Mouse (Mus musculus): ENCODE data around the gene Rtl10. TPM values are rescaled to one million over a fixed set of nuclear protein-coding genes. Genes with fewer than 3 reads are reported as not detected.
A peak's percentile ranks its signal among the peaks of the same experiment; 100 is the strongest.

The Rtl10 gene
- total RNA-seq, 1 experiment = 6.7 TPM

DNA sequence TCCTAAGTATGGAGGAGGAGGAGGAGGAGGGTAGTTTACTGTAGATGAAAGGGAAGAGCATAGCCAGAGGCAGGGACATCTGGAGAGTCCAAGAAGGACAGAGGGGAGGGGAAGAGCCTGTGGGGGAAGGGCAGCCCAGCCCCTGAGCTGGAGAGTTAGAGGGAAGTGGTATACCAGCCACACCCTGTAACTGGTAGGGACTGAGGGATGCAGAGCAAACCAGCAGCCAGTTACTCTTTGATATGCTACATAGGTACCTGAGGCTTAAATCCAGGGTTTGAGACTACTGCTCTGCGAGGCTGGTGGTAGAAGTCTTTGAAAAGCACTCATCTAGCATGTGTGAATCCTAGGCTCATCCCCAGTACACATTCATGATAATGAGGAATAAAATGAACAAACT is 7.8 kb upstream of the Rtl10 start:
- no peak overlapping the region for H3K4me3 ChIP-seq (ENCODE audit: insufficient read depth in 1 of 2, low read depth in 1 of 2, low read length in 2 of 2, poor library complexity in 1 of 2, severe bottlenecking in 1 of 2)
- no peaks in the 10 kb centered on the region for H3K9me3 ChIP-seq (ENCODE audit: control insufficient read depth, insufficient read depth, low read depth, low read length)
- in situ Hi-C loops (cut with MboI; ENCODE audit: low sequenced_read_pairs in 2 of 2, unreplicated experiment in 2 of 2) = no loop called here
- H3K4me1 ChIP-seq (ENCODE audit: control insufficient read depth in 2 of 2, insufficient read depth in 2 of 2, low read length in 2 of 2, poor library complexity in 1 of 2) = peaks cover 4 to 5% of the 10 kb centered on the region in 2 experiments
- H3K36me3 ChIP-seq (ENCODE audit: control insufficient read depth, insufficient read depth, low read length, poor library complexity, severe bottlenecking) = no peaks in the 10 kb centered on the region
- TF ChIP-seq ZNF384 (IDR thresholded peaks at IDR 0.05; ENCODE audit: low read depth, low read length) = no peak
- TF ChIP-seq HCFC1 (IDR thresholded peaks at IDR 0.05; ENCODE audit: borderline replicate concordance, insufficient read depth, low read length) = no peak
- TF ChIP-seq ZC3H11A (IDR thresholded peaks at IDR 0.05; ENCODE audit: borderline replicate concordance, low read depth, low read length) = no peak
- no peak for TF ChIP-seq CHD2 (IDR thresholded peaks at IDR 0.05; ENCODE audit: low read depth, low read length)
- TF ChIP-seq MAFK (IDR thresholded peaks at IDR 0.05; ENCODE audit: insufficient read depth, low read depth, low read length) = no peak
- no peak for DNase-seq (ENCODE audit: low read depth, low spot score)
- H3K27ac ChIP-seq (ENCODE audit: insufficient read depth, low read depth, low read length, poor library complexity, severe bottlenecking) = no peak overlapping the region
- no peak overlapping the region for H3K9ac ChIP-seq (ENCODE audit: insufficient read depth, low read depth, low read length, poor library complexity, severe bottlenecking)

DNA sequence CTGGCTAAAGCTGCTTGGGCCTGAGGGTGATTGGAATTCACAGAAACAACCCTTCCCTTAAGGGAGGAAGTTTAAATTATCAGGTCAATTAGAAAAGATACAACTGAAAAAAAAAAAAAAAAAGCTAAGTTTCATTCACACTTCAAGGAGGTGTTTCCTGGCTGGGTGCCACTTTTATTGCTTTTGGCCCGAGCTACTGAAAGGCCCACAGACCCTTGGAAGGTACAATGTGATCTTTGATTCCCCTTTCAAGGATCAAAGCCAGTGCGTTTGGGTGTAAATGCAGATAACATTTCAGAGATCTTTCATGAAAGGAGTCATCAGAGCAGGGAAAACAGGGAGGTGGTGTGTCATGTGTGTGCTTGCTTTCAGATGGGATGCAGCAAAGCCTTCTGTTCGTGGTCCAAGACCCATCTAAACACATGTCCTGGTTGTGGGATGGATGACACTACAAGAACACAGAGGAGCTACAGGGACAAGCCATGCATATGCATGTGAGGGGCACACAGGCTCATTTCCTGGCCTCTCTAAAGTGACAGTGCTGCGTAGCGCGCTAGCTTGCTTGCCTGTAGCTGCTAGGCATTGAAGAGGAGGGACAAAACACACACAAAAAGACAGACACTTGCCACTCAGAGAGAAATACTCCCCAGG is 711 bp upstream of the Rtl10 start:
- DNase-seq (ENCODE audit: low read depth, low spot score) = no peak
- Histone ChIP-seq H3K36me3 (ENCODE audit: control insufficient read depth, insufficient read depth, low read length, poor library complexity, severe bottlenecking) (peaks cover 14% of the 10 kb centered on the region), H3K9me3 (ENCODE audit: control insufficient read depth, insufficient read depth, low read depth, low read length) (no peaks in the 10 kb centered on the region), H3K27ac (ENCODE audit: insufficient read depth, low read depth, low read length, poor library complexity, severe bottlenecking) (no peak overlapping the region), H3K4me1 (ENCODE audit: control insufficient read depth in 2 of 2, insufficient read depth in 2 of 2, low read length in 2 of 2, poor library complexity in 1 of 2) (peaks cover 0 to 8% of the 10 kb centered on the region in 2 experiments; a peak in 1 of 4 replicates), H3K4me3 (ENCODE audit: insufficient read depth in 1 of 2, low read depth in 1 of 2, low read length in 2 of 2, poor library complexity in 1 of 2, severe bottlenecking in 1 of 2) (peak overlapping the region; percentile 86 to 95), H3K9ac (ENCODE audit: insufficient read depth, low read depth, low read length, poor library complexity, severe bottlenecking) (peak overlapping the region; percentile 74)
- in situ Hi-C loops (cut with MboI; ENCODE audit: low sequenced_read_pairs in 2 of 2, unreplicated experiment in 2 of 2) = no loop called here
- TF ChIP-seq ZC3H11A (IDR thresholded peaks at IDR 0.05; ENCODE audit: borderline replicate concordance, low read depth, low read length) (no peak), ZNF384 (IDR thresholded peaks at IDR 0.05; ENCODE audit: low read depth, low read length) (no peak), CHD2 (IDR thresholded peaks at IDR 0.05; ENCODE audit: low read depth, low read length) (no peak), HCFC1 (IDR thresholded peaks at IDR 0.05; ENCODE audit: borderline replicate concordance, insufficient read depth, low read length) (no peak), MAFK (IDR thresholded peaks at IDR 0.05; ENCODE audit: insufficient read depth, low read depth, low read length) (no peak)

DNA sequence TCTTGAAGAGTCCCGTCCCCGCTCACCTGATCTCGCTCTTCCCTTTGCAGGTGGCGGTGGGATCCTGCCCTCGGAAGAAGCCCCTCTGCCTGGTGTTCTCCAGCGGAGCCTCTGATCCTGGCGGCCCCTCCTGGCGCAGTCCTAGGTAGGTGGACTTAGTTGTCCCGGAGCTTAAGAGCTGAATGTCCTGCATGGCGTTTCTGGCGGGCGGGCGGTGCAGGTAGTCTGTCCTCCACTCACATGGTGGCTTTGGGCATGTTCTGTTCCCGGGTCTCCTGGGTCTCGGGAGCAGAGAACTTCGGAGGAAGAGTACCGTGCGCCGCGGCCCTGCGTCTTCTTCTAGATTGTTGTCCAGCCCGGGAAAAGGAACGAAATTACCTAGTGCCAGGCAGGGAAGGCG is 295 bp downstream of the Rtl10 start:
- Histone ChIP-seq H3K9me3 (ENCODE audit: control insufficient read depth, insufficient read depth, low read depth, low read length) (no peaks in the 10 kb centered on the region), H3K36me3 (ENCODE audit: control insufficient read depth, insufficient read depth, low read length, poor library complexity, severe bottlenecking) (peaks cover 18% of the 10 kb centered on the region), H3K4me3 (ENCODE audit: insufficient read depth in 1 of 2, low read depth in 1 of 2, low read length in 2 of 2, poor library complexity in 1 of 2, severe bottlenecking in 1 of 2) (peak overlapping the region; percentile 86 to 95), H3K27ac (ENCODE audit: insufficient read depth, low read depth, low read length, poor library complexity, severe bottlenecking) (peak overlapping the region; percentile 8; the same call in 1 of the 2 replicates), H3K9ac (ENCODE audit: insufficient read depth, low read depth, low read length, poor library complexity, severe bottlenecking) (peak overlapping the region; percentile 88), H3K4me1 (ENCODE audit: control insufficient read depth in 2 of 2, insufficient read depth in 2 of 2, low read length in 2 of 2, poor library complexity in 1 of 2) (peaks cover 0 to 8% of the 10 kb centered on the region in 2 experiments; a peak in 1 of 4 replicates)
- DNase-seq (ENCODE audit: low read depth, low spot score) = no peak
- TF ChIP-seq ZNF384 (IDR thresholded peaks at IDR 0.05; ENCODE audit: low read depth, low read length) (no peak), CHD2 (IDR thresholded peaks at IDR 0.05; ENCODE audit: low read depth, low read length) (no peak)
- in situ Hi-C loops (cut with MboI; ENCODE audit: low sequenced_read_pairs in 2 of 2, unreplicated experiment in 2 of 2) = no loop called here

DNA sequence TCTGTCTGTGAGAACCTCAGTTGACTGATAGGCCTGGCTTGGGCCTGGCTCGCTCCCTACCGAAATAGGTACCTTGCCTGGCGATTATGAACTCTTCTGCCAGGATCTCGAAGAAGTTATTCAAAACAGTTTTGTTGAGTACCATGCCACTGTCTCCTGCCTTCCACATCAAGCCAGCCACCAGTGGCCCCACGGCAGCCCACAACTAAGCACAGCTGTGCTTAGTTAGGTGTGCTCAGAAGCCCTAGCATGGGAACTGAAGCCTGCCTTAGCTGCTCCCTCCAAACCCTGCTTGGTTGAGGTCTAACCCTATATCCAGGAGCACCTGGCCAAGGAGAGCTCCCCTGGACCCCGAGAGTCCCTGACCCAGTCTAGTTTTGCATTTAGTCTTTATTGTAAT is 2.8 kb downstream of the Rtl10 start:
- DNase-seq (ENCODE audit: low read depth, low spot score) = no peak
- H3K36me3 ChIP-seq (ENCODE audit: control insufficient read depth, insufficient read depth, low read length, poor library complexity, severe bottlenecking) = peaks cover 18% of the 10 kb centered on the region
- peaks cover 0 to 8% of the 10 kb centered on the region in 2 experiments; a peak in 1 of 4 replicates for H3K4me1 ChIP-seq (ENCODE audit: control insufficient read depth in 2 of 2, insufficient read depth in 2 of 2, low read length in 2 of 2, poor library complexity in 1 of 2)
- H3K9ac ChIP-seq (ENCODE audit: insufficient read depth, low read depth, low read length, poor library complexity, severe bottlenecking) = no peak overlapping the region
- no peak overlapping the region for H3K4me3 ChIP-seq (ENCODE audit: insufficient read depth in 1 of 2, low read depth in 1 of 2, low read length in 2 of 2, poor library complexity in 1 of 2, severe bottlenecking in 1 of 2)
- in situ Hi-C loops (cut with MboI; ENCODE audit: low sequenced_read_pairs in 2 of 2, unreplicated experiment in 2 of 2) = no loop called here
- no peak overlapping the region for H3K27ac ChIP-seq (ENCODE audit: insufficient read depth, low read depth, low read length, poor library complexity, severe bottlenecking)
- no peaks in the 10 kb centered on the region for H3K9me3 ChIP-seq (ENCODE audit: control insufficient read depth, insufficient read depth, low read depth, low read length)
- no peak for TF ChIP-seq ZC3H11A (IDR thresholded peaks at IDR 0.05; ENCODE audit: borderline replicate concordance, low read depth, low read length)
- no peak for TF ChIP-seq ZNF384 (IDR thresholded peaks at IDR 0.05; ENCODE audit: low read depth, low read length)
- TF ChIP-seq HCFC1 (IDR thresholded peaks at IDR 0.05; ENCODE audit: borderline replicate concordance, insufficient read depth, low read length) = no peak
- TF ChIP-seq MAFK (IDR thresholded peaks at IDR 0.05; ENCODE audit: insufficient read depth, low read depth, low read length) = no peak
- no peak for TF ChIP-seq CHD2 (IDR thresholded peaks at IDR 0.05; ENCODE audit: low read depth, low read length)

All from ES-E14 (cell line).